Mouse (Mus musculus) CD8-positive naive resting alpha-beta T cell, adult 2 months (primary cell): Measurements from ENCODE around the gene Sbk3.

ENCODE experiments used
- DNase-seq, 2 experiments: peaks; one replicate each; pipeline ENCODE4 v3.0.0; 2022; ENCODE audit warnings: low read depth in 2 of 2, low spot score in 2 of 2

Gene Sbk3

DNA sequence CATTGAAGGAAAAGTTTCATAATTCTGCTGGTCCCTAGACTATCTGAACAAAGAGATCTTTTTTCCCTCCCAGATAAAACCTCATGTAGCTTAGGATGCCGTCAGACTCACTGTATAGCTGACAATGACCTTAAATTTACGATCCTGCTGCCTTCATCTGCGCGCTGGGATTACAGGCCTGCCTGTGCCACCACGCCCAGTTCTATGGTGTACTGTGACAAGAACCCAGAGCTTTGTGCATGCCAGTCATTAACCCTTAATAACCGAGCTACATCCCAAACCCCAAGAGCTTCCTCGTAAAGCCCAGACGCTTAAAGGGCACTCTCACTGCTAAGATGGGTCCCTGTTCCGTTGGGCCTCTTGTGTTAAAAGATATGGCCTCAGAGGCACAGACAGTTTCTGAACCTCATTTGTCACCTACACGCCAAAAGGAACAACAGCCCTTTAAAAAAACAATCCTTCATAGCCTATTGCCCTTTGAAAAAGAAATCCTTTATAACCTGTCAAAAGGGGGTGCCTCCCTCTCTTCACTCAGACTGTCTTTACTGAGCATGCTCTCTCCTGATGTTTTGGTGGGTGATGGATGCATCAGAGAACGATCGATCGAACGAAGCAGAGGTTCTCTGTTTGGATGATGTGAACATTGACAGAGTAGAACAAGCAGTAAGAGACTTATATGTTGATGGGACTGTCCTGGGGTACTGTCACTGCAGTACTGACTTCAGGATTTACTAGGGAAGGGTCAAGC is 55.1 kb downstream of the Sbk3 start:
- no peak for DNase-seq
